Mouse (Mus musculus) cerebellum, adult 18-20 months (tissue): ENCODE data around the gene Stx5a.
A peak's percentile ranks its signal among the peaks of the same experiment; 100 is the strongest.

Source experiments
- DNase-seq, 2 experiments: peaks; one replicate each; pipeline ENCODE4 v3.0.0; 2021

Gene Stx5a

DNA sequence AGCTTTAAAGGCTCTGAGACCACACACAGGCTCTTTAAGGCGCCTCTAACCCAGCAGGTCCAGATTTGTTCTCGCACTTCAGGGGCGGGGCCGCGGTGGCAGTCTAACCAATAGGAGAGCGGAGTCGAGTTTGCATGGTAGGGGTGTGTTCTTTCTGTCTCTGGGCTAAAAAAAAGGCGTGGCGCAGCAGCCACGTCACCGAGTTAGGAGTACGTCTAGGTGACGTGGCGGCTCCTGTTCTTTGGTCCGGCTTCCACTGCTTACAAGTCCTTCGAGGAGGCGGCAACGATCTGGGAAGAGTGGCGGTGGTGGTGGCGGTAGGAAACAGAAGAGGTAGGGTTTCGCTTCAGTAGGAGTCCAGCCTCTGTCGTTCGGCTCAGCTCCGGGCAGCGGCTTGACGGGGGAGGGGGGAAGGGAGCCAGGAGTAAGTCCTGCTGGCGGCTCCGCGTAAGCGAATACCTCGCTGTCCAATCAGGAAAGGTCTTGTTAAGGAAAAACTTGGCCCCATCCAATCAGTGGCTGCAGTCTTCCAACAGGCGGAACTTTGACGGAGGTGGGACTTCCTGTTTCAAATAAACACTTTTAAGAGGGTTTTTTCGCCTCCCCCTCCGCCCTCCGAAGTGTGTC lies at the start of gene Stx5a:
Stx5a (plus strand) TSS at position 171 of the 627 bp plus-strand sequence.
- DNase-seq, result peak; percentile 94 to 97

- DNase-seq, result no peak
These were observed 49.2 kb upstream of the Stx5a start for GRCm38 (mm10) chr19:8691871-8692539.

DNA sequence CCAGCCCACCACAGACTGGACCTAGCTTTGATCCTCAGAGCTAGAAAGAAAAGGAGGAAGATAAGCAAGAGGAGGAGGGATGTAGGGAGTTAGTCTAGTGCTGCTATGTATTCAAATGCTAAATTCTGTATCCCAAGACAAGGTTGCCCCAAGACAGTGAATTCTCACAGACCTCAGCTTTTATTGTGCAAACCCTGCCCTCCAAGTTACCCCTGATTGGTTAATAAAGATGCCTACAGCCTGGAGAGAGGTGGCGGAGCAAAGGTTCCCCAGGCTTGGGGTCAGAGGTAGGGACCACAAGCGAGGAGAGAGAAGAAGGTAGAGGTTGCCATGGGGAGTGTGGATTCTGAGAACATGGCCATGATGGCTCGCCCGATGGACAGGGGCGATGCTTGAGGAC lies 48.5 kb upstream of the Stx5a start:
- DNase-seq, result no peak

GRCm38 (mm10) chr19:8695330-8695729 lies 45.9 kb upstream of the Stx5a start:
- DNase-seq, result peak in 1 of 2 experiments; percentile 7

- no peak for DNase-seq
These were observed 41.6 kb upstream of the Stx5a start for GRCm38 (mm10) chr19:8699652-8700051.

DNA sequence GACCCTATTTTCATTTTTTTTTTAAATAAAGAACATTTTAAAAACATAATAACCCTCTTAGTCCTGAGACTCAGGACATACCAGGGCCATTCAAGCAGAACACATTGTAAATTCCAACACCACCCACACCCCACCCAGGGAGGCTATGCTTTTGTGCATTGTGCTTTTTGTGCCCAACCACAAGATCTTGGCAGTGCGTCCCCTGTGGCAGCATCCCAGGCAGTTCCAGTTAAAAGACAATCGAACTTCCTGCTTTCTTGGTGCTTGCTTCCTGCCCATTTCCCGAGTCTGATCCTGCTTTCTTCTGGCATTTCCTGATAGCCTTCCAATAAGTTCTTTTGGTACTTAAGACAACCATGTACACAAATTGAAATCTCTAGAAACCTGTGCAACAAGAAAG lies 38.8 kb upstream of the Stx5a start:
- no peak for DNase-seq

DNA sequence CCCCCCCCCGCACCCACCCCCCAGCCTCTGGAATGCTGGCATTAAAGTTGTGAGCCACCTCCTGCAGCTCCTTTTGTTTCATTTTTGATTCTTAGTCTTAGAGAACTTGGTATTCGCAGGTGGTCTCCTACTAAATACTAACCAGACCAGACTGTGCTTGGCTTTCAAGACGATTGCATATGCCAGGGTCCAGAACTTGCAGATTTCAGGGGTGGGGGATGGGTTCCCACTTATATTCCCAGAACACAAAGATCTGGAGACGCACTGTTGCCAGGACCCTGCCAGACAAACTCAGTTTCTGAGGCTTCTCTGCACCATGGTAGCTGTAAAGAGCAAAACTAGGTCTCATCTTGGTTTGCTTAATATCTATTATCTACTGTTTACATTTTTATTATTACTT lies 37.6 kb upstream of the Stx5a start:
- no peak for DNase-seq

DNA sequence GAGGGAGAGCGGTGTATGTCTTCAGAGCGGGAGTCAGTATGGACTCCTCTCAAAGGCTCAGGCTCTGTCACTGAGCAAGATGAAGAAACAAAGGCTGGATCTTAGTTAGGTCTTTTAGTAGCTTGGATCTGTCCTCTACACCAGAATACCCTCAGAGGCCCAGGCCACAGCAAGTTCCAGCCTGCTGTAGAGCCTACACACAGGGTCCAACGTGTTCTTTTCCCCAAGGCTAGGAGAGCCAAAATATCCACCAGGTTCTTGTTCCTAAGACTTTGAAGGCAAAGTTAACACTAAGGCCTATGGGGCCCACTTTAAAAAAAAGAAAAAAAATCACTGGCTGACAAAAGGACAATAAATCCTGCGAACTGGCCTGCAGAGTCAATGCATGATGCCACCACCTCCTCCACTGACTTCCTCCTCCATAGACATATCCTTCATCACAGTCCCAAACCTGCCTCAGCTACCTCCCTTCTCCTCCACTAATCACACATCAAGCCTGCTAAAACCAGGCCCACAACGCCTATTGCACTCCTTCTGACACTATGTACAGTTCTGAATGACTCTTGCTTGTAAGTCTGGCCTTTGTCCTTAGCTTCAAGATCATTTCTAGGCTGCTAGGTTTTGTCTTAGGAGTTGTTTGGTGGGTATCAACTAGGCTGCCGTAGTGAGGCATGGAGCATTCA lies 36.0 kb upstream of the Stx5a start:
- no peak for DNase-seq

DNA sequence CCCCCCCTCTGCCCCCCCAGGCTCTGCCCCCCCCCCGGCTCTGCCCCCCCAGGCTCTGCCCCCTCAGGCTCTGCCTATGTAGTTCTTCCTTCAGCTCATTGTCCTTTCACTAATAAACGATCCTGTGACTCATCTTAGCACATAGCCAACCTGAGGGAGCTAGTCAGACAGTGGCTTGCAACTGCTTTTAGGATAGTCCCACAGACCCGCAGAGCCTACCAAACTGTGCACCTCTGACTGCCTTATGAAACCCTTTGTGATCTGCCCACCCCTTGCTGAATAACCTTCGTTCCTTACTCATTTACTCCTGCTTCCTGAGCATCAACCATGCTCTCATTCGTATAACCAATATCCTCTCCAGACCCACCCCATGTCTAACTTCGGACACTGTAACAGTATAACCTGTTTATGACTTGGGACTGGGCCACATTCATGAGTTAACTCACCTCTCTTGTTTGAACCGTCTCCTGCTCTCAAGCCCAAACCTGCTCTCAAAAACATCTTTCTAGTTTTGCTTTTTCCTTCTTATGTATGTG lies 35.0 kb upstream of the Stx5a start:
- DNase-seq, result no peak

GRCm38 (mm10) chr19:8706930-8707329 lies 34.3 kb upstream of the Stx5a start:
- DNase-seq, result no peak

- no peak for DNase-seq
These were observed 32.3 kb upstream of the Stx5a start for GRCm38 (mm10) chr19:8708954-8709353.

DNA sequence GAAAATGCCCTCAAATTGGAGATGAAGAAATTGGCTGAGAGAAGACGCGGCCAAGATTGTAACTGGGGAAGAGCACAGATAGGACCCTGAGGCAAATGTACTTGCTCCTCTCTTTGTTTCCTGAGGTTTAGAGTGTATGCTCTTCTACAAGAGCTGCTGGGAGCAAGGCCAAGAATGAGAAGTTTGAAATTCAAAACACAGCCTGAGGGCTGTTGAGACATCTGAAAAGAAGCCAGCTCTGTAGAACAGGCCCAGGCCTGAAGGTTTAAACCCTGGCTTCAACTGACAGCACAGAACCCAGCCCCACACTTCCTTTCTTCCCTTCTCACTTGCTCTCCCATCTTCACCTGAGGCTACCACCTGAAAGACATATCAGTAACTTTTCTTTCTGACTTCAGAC lies 31.2 kb upstream of the Stx5a start:
- no peak for DNase-seq

- no peak for DNase-seq
These were observed 29.7 kb upstream of the Stx5a start for GRCm38 (mm10) chr19:8711506-8711905.

DNA sequence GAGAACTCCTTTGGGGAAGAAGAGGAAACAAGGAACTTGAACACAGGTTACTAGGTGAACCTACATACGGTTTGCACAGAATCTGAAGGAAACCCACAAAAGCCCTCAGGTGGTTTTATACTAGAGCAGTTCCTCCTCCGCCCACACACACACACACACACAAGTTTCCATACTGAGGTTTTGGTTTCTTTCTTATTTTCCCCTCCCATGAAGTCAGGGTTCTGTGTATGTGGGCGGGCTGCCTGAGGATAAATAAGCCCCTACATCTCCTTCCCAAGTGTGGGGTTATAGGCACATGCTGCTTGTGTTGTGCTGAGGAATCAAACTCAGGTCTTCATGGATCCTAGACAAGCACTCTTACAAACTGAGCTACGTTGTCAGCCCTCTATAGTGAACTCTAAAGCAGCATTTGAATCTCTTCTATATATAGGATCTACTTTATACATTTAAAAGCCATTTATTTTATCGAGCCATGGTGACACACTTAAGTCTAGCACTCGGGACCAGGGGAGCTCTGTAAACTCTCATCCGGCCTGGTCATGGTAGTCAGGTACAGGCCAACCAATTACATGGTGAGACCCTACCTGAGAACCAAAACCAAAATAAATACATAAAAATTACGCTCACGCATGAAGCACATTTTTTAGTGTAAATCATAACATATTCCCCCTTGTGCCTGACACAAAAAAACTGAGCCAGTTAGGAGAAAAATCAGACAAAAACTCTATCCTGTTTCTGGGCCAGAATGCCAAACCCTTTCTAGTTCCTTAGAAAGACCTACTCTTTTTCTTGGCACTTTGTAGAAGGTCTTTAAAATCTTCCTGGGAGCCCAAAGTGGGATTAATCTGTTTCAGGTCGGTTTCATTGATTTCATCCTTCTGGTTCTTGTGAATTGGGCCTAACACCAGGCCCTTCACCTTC lies 29.0 kb upstream of the Stx5a start:
- DNase-seq, result no peak

GRCm38 (mm10) chr19:8712870-8713305 lies 28.3 kb upstream of the Stx5a start:
- DNase-seq, result peak; percentile 31 to 48

DNA sequence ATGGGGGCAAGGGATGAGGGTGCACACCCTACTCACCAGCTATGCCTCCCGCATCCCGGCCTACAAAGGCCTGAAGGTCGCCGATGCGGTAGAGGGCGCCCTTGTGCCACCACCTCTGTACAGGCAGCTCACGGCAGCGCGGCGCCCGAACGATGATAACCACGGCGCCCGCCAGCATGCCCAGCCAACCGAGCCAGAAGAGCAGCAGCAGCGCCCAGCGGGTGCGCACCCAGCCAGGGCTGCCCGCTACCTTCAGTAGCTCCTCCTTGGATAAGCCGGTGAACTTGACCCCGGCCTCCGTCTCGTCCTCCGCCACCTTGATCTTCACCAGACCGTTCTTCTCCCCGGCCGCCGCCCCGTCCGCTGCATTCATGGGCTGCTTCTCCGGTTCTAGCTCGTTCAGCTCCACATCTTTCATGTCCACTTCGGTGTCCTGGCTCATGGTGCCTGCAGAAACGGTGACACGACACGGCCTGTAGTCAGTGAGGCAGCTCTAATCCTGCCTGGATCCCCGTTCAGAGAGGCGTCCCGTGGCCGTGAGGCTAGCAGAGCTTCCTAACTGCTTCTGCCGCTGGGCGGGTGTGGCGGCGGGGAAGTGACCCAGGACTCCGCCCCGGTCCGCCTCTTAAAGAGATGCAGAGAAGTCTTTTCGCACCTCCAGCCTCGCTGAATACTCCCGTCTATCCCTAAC lies 27.8 kb upstream of the Stx5a start:
- peak; percentile 92 to 94 for DNase-seq

DNA sequence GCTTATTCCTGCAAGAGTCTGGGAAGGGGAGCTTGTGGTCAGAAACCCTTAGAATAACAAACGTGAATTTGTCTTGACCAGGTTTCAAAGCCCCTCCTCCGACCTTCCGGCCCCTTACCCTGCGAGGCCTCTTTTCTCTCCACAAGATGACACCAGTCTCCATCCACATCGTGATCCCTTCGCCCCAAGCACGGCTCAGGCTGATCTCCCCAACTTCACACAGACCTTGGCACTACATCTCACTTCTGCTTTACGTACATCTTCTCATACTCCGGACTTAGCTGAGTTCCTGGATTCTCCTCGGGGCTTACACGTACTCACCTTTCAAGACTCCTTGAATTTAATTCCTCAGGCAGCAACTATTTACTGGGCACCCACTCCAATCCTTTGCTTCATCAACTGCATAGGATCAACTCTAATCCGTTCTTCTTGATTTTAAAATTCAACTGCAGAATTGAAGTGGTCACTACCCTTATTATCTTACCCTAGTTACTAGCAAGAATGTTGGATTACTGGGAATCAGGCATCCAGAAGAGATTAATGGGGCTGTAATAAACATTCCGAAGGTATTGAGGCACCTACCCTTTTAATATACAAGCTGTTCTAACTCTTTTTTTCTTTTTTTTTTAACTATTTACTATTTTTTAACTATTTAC lies 27.1 kb upstream of the Stx5a start:
- no peak for DNase-seq

DNA sequence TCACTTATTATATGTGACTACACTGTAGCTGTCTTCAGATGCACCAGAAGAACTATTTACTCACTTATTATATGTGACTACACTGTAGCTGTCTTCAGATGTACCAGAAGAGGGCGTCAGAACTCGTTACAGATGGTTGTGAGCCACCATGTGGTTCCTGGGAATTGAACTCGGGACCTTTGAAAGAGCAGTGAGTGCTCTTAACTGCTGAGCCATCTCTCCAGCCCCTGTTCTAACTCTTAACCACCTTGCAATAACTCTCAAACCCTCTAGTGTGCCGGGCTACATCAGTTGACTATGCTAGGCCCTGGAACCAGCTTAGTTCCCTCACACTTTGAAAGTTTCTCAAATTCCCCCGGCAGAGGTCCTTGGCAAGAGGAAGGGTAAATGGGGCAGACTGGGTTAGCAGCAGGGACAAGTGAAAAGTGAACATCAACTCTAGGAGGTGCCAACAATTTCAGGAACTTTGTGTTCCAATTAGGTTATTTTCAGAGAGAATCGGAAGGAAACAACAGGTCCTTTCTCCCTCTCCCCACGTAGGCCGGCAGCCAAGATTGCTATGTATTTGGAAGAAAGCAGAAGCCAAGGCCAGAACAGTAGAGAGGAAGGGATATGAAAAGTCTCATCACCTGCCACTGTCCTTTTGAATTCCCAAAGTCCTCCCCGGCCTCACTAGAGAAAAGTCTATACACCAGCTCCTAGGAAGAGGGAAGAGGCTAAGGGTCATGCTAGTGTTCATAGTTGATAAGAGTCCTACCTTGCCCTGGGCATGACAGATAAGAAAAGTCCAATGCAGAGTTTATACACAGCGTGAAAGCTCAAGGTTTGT lies 26.3 kb upstream of the Stx5a start:
- no peak for DNase-seq

DNA sequence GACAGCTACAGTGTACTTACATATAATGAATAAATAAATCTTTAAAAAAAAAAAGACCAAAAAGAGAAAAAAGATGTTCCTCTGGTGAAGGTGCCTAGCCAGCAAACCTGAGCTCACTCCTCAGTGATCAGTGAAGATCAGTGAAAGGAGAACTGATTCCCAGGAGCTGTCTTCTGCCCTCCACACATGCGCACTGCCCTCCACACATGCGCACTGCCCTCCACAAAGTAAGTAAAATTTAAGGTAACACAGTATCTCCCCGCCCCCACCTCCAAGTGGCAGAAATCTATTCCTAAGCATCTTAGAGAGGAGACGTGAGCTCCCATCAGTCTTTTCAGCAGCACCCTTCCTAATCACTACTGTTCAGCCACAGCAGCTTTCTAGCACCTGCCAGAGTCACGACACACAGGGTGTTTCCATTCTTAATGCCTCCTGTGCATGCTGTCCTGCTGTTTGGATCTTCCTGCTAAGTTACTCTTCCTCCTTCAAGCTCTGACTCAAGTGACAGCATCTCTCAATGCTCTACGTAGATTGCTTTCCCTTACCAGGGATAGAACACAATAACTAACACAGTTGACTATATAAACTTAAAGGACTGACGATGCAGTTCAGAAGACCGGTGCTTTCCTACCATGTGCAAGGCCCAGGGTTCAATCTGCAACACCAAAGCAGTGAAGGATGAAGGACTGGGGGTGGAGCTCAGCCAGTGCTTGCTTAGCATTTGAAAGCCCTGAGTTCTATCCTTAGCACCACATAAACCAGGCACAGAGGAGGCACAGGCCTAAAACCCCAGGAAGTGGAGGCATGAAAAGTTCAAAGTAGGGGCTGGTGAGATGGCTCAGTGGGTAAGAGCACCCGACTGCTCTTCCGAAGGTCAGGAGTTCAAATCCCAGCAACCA lies 25.1 kb upstream of the Stx5a start:
- DNase-seq, result no peak
